ENCODE assay signal across 12 mouse cellular contexts in the genomic region with DNA sequence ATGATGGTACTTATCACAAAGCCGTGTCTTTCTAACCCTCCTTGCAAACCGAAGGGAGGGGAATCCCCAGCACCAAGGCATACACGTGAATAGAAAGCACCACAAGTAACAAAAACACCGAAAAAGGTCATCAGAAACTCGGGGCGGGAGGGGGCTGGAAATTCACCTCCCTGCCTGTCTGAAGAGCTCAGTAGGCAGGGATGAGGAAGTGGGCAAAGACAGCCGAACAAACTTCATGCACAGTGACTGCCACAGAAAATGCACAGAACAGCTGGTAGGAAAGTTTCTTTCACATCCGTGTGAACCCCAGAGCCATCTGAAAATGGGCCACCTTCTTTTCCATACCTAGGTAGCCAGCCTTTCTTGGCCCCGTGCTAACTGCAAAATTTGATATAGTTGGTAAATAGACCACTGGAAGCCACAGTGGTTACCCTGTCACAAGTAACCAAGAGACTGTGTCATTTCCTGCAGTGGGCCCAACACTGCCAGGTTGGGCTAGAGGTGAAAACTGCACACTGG.
DNase-seq lines count a peak whose midpoint lies in the region; ATAC-seq and TF ChIP-seq lines count a peak whose summit lies in the region.
"Had no signal": no experiment of that assay in that cellular context is flagged by ENCODE, and none has a peak within 500 bp of the region (broad histone marks: within the 10 kb centered on the region; RNA-seq: fewer than 3 reads in every experiment).

No protein-coding gene starts in this region.

- no peak for TF ChIP-seq CTCF in liver, postnatal 0 days (IDR thresholded peaks at IDR 0.05; ENCODE audit: low read depth)

- no peak for TF ChIP-seq EP300 in liver, postnatal 0 days (IDR thresholded peaks at IDR 0.05; ENCODE audit: low read depth)

- H3K36me3 ChIP-seq in liver, postnatal 0 days (replicated peaks; ENCODE audit: insufficient read depth, low read length): no peaks in the 10 kb centered on the region
- no peaks in the 10 kb centered on the region for H3K36me3 ChIP-seq in liver, embryonic 12.5 days
- H3K36me3 ChIP-seq: forebrain, embryonic 15.5 days; stomach, embryonic 15.5 days had no signal

- no peak overlapping the region for H3K4me3 ChIP-seq in liver, postnatal 0 days (ENCODE audit: low read depth, low read length)
- no peak overlapping the region for H3K4me3 ChIP-seq in liver, embryonic 12.5 days
- H3K4me3 ChIP-seq in brown adipose tissue, adult 24 weeks (ENCODE audit: insufficient read depth, low read depth, low read length): no peak overlapping the region
- H3K4me3 ChIP-seq: forebrain, embryonic 15.5 days; stomach, embryonic 15.5 days had no signal

- no peak overlapping the region for H3K4me2 ChIP-seq in liver, postnatal 0 days (ENCODE audit: low read depth, low read length)
- no peak overlapping the region for H3K4me2 ChIP-seq in liver, embryonic 12.5 days
- H3K4me2 ChIP-seq: forebrain, embryonic 15.5 days; stomach, embryonic 15.5 days had no signal

- no peak overlapping the region for H3K9ac ChIP-seq in liver, postnatal 0 days (replicated peaks)
- H3K9ac ChIP-seq in liver, embryonic 12.5 days: no peak overlapping the region
- H3K9ac ChIP-seq: forebrain, embryonic 15.5 days; stomach, embryonic 15.5 days had no signal

- peak overlapping the region; percentile 24 for H3K27ac ChIP-seq in liver, postnatal 0 days (ENCODE audit: low read depth)
- no peak overlapping the region for H3K27ac ChIP-seq in liver, embryonic 12.5 days
- peak overlapping the region; percentile 23; the same call in 1 of the 2 replicates for H3K27ac ChIP-seq in brown adipose tissue, adult 24 weeks (replicated peaks; ENCODE audit: low read depth, low read length)
- H3K27ac ChIP-seq: forebrain, embryonic 15.5 days; stomach, embryonic 15.5 days had no signal

- peak; percentile 38 for DNase-seq in liver, postnatal 0 days
- peak; percentile 92 to 94 for DNase-seq in natural killer cell, adult 2 months (ENCODE audit: low spot score in 2 of 2)
- peak; percentile 72 for DNase-seq in thymus, postnatal 25 days
- no peak for DNase-seq in heart, postnatal 14 days
- DNase-seq in layer of hippocampus, adult 9-10 months (ENCODE audit: low spot score): no peak
- DNase-seq in ovary, postnatal 10 days (ENCODE audit: low spot score): no peak
- DNase-seq: embryo, embryonic 11 days; kidney, adult 8-10 months had no signal

- intact Hi-C loops in heart, postnatal 14 days (cut with DNase I): no loop called here

- ATAC-seq in liver, postnatal 0 days: 0 out of 2 replicates have a peak, but pooled peaks have one; percentile 4
- no peak for ATAC-seq in liver, embryonic 12.5 days
- ATAC-seq: forebrain, embryonic 15.5 days had no signal

- no peaks in the 10 kb centered on the region for H3K9me3 ChIP-seq in liver, postnatal 0 days (ENCODE audit: low read length)
- no peaks in the 10 kb centered on the region for H3K9me3 ChIP-seq in liver, embryonic 12.5 days (replicated peaks)
- H3K9me3 ChIP-seq: forebrain, embryonic 15.5 days; stomach, embryonic 15.5 days had no signal

- no peaks in the 10 kb centered on the region for H3K27me3 ChIP-seq in liver, postnatal 0 days (ENCODE audit: insufficient read depth, low read length)
- H3K27me3 ChIP-seq in liver, embryonic 12.5 days (replicated peaks): no peaks in the 10 kb centered on the region
- H3K27me3 ChIP-seq: forebrain, embryonic 15.5 days; stomach, embryonic 15.5 days had no signal

- H3K4me1 ChIP-seq in liver, postnatal 0 days (ENCODE audit: insufficient read depth): peaks cover 25% of the 10 kb centered on the region
- peaks cover 2% of the 10 kb centered on the region for H3K4me1 ChIP-seq in liver, embryonic 12.5 days
- H3K4me1 ChIP-seq in brown adipose tissue, adult 24 weeks (ENCODE audit: control insufficient read depth, insufficient read depth, insufficient read length, low read length): peaks cover 8% of the 10 kb centered on the region; the same call in 1 of the 2 replicates
- H3K4me1 ChIP-seq: forebrain, embryonic 15.5 days had no signal

- WGBS in liver, postnatal 0 days (ENCODE audit: insufficient replicate concordance): 20% methylated on average over 9 of the region's 9 CpGs
- 30% methylated on average over 9 of the region's 9 CpGs for WGBS in liver, embryonic 12.5 days (ENCODE audit: insufficient replicate concordance)

Comparison
In these comparisons a context has a peak if more than half of its experiments do, and no peak if none do; other contexts are left out.
1. DNase-seq: peak in liver, postnatal 0 days (single experiment), natural killer cell, adult 2 months (2 of 2) and thymus, postnatal 25 days (single experiment); none in heart, postnatal 14 days (0 of 2), layer of hippocampus, adult 9-10 months (single experiment) and ovary, postnatal 10 days (single experiment).